Mouse (Mus musculus): Measurements from ENCODE around the gene Hspg2.

DNA sequence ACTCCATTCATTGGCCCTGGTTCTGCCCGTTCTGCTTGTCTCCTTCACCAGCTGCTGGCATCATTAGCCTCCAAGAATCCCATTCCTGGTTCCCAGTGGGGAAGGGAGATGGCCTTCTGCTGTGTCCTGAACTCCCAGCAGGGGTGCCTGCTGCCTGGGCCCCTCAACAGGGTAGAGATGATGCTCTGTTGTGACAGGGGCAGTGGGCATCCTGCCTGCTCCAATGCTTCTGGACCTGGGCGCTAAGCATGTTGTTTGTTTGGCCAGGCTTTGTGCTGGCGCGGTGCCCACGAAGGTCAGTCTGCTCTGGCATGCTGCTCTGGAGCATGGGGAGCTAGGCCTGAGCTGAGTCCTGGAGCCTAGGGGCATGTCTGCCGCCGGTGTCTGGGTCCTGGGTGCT, 16.0 kb downstream of the Hspg2 start:
- TF ChIP-seq POLR2A (IDR thresholded peaks at IDR 0.05; ENCODE audit: extremely low read depth, insufficient read depth, low read length), result no peak
- no peak for TF ChIP-seq CTCF (IDR thresholded peaks at IDR 0.05; ENCODE audit: low read depth, low read length)

Measured in liver, adult 2 months (tissue).